Mouse (Mus musculus): ENCODE results near the gene Kif18a. TPM values are rescaled to one million over a fixed set of nuclear protein-coding genes. Genes with fewer than 3 reads are reported as not detected.

Gene Kif18a
- total and polyA plus RNA-seq, 3 experiments: 0.08 to 0.59 (median 0.50) TPM

DNA sequence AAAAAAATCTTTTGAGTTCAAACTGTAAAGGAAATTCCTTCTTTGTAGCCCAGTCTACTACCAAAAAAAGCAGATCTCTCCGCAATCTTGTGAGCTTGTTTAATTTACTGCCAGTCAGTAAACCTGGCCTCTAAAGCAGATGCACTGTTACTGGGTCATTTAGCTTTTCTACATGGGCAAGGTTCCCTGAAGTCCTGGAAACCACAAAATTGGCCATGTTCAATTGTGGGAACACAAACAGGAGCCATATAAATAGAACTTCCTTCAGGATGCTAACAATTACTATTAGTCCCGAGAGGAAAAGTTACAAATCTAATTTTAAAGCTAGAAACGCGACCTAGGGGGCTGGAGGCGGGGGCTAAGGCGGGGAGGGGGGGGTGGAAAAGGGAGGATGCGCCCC lies 2.9 kb upstream of the Kif18a start:
- peaks cover 1% of the 10 kb centered on the region for H3K4me1 ChIP-seq (ENCODE audit: control insufficient read depth, insufficient read depth, low read length)
- DNase-seq: no peak
- intact Hi-C loops (cut with DNase I): no loop called here
- peak overlapping the region; percentile 68 for H3K27ac ChIP-seq
- peak overlapping the region; percentile 88 for H3K9ac ChIP-seq (ENCODE audit: low read depth, low read length)
- TF ChIP-seq CTCF (IDR thresholded peaks at IDR 0.05) (no peak), POLR2A (IDR thresholded peaks at IDR 0.05; ENCODE audit: insufficient read depth, low read depth, low read length) (no peak), EP300 (IDR thresholded peaks at IDR 0.05; ENCODE audit: insufficient read depth, low read depth, low read length) (no peak)
- no peaks in the 10 kb centered on the region for H3K36me3 ChIP-seq (ENCODE audit: control insufficient read depth, insufficient read depth, low read length)
- no peaks in the 10 kb centered on the region for H3K27me3 ChIP-seq (ENCODE audit: control insufficient read depth, insufficient read depth, low read length)
- H3K4me3 ChIP-seq: peak overlapping the region; percentile 64
- H3K79me2 ChIP-seq (replicated peaks; ENCODE audit: control insufficient read depth, insufficient read depth, low read length): no peaks in the 10 kb centered on the region
- 6% methylated on average over 7 of the region's 7 CpGs for WGBS

GRCm38 (mm10) chr2:109278036-109278435 lies 2.5 kb upstream of the Kif18a start:
- peak; percentile 60 to 69 for DNase-seq
- H3K27me3 ChIP-seq (ENCODE audit: control insufficient read depth, insufficient read depth, low read length): no peaks in the 10 kb centered on the region
- H3K27ac ChIP-seq: peak overlapping the region; percentile 68
- intact Hi-C loops (cut with DNase I): no loop called here
- TF ChIP-seq CTCF (IDR thresholded peaks at IDR 0.05) (no peak), POLR2A (IDR thresholded peaks at IDR 0.05; ENCODE audit: insufficient read depth, low read depth, low read length) (peak; percentile 44; the same call in 1 of the 2 replicates)
- no peaks in the 10 kb centered on the region for H3K36me3 ChIP-seq (ENCODE audit: control insufficient read depth, insufficient read depth, low read length)
- no peaks in the 10 kb centered on the region for H3K79me2 ChIP-seq (replicated peaks; ENCODE audit: control insufficient read depth, insufficient read depth, low read length)
- peaks cover 1% of the 10 kb centered on the region for H3K4me1 ChIP-seq (ENCODE audit: control insufficient read depth, insufficient read depth, low read length)
- WGBS: under 1% methylated on average over 16 of the region's 16 CpGs
- peak overlapping the region; percentile 88 for H3K9ac ChIP-seq (ENCODE audit: low read depth, low read length)
- H3K4me3 ChIP-seq: peak overlapping the region; percentile 64

GRCm38 (mm10) chr2:109280272-109280599 lies 302 bp upstream of the Kif18a start:
- intact Hi-C loops (cut with DNase I): loop anchor here (10.0 kb wide), 1 partner anchor 415 kb away; no protein-coding TSS in a partner anchor
- Histone ChIP-seq H3K27ac (peak overlapping the region; percentile 71), H3K27me3 (ENCODE audit: control insufficient read depth, insufficient read depth, low read length) (no peaks in the 10 kb centered on the region), H3K4me1 (ENCODE audit: control insufficient read depth, insufficient read depth, low read length) (peaks cover 1% of the 10 kb centered on the region), H3K79me2 (replicated peaks; ENCODE audit: control insufficient read depth, insufficient read depth, low read length) (no peaks in the 10 kb centered on the region), H3K4me3 (peak overlapping the region; percentile 56), H3K36me3 (ENCODE audit: control insufficient read depth, insufficient read depth, low read length) (no peaks in the 10 kb centered on the region), H3K9ac (ENCODE audit: low read depth, low read length) (peak overlapping the region; percentile 34)
- WGBS: 4% methylated on average over 4 of the region's 4 CpGs
- TF ChIP-seq POLR2A (IDR thresholded peaks at IDR 0.05; ENCODE audit: insufficient read depth, low read depth, low read length) (no peak), CTCF (IDR thresholded peaks at IDR 0.05) (no peak), EP300 (IDR thresholded peaks at IDR 0.05; ENCODE audit: insufficient read depth, low read depth, low read length) (no peak)
- no peak for DNase-seq

DNA sequence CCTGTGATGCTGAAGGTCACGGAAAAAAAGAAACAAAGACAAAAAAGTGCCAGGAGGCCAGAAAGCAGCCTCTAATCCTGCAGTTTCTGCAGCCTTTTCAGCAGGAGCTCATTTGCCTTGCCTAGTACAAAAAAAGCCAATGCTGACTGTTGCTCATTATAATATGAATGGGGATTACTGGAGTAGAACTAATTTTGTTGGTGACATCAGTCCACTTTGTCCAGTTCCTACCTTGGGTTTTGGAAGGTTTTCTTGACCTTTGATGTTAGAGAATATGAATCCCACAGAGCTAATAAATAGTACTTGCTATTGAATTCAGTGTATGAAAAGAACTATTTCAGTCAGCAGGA lies 778 bp downstream of the Kif18a start:
- peak overlapping the region; percentile 71 for H3K27ac ChIP-seq
- peak overlapping the region; percentile 56 for H3K4me3 ChIP-seq
- H3K27me3 ChIP-seq (ENCODE audit: control insufficient read depth, insufficient read depth, low read length): no peaks in the 10 kb centered on the region
- H3K36me3 ChIP-seq (ENCODE audit: control insufficient read depth, insufficient read depth, low read length): no peaks in the 10 kb centered on the region
- H3K79me2 ChIP-seq (replicated peaks; ENCODE audit: control insufficient read depth, insufficient read depth, low read length): 0 out of 2 replicates have a peak, but pooled peaks cover 1% of the 10 kb centered on the region
- DNase-seq: no peak
- WGBS: 0% methylated on average over 1 of the region's 1 CpGs
- intact Hi-C loops (cut with DNase I): loop anchor here (10.0 kb wide), 1 partner anchor 413 kb away; no protein-coding TSS in a partner anchor
- TF ChIP-seq POLR2A (IDR thresholded peaks at IDR 0.05; ENCODE audit: insufficient read depth, low read depth, low read length): no peak
- no peak for TF ChIP-seq CTCF (IDR thresholded peaks at IDR 0.05)
- no peak for TF ChIP-seq EP300 (IDR thresholded peaks at IDR 0.05; ENCODE audit: insufficient read depth, low read depth, low read length)
- peaks cover 1% of the 10 kb centered on the region for H3K4me1 ChIP-seq (ENCODE audit: control insufficient read depth, insufficient read depth, low read length)
- no peak overlapping the region; the same call in 1 of the 2 replicates for H3K9ac ChIP-seq (ENCODE audit: low read depth, low read length)

DNA sequence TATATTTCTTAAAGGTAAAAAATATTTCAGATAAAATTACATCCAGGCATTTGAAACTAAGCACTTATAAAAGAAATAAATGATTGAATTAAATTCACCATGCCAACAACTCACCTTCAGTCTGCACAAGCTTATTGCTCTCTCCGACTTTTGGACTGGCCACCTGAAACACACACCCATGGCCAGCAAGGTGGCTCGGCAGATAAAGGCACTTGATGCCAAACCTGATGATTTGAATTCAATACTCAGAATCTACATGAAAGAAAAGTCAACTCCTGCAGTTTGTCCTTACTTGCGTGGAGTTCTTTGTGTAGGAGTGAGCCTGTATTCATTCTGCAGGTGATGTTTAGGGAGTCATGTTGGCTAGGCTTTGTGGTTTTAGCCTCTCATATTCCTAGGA lies 3.6 kb downstream of the Kif18a start:
- H3K27me3 ChIP-seq (ENCODE audit: control insufficient read depth, insufficient read depth, low read length): no peaks in the 10 kb centered on the region
- H3K36me3 ChIP-seq (ENCODE audit: control insufficient read depth, insufficient read depth, low read length): no peaks in the 10 kb centered on the region
- DNase-seq: no peak
- no peak overlapping the region for H3K9ac ChIP-seq (ENCODE audit: low read depth, low read length)
- H3K4me1 ChIP-seq (ENCODE audit: control insufficient read depth, insufficient read depth, low read length): 0 out of 2 replicates have a peak, but pooled peaks cover 1% of the 10 kb centered on the region
- H3K4me3 ChIP-seq: no peak overlapping the region
- no peak for TF ChIP-seq CTCF (IDR thresholded peaks at IDR 0.05)
- no peak for TF ChIP-seq POLR2A (IDR thresholded peaks at IDR 0.05; ENCODE audit: insufficient read depth, low read depth, low read length)
- TF ChIP-seq EP300 (IDR thresholded peaks at IDR 0.05; ENCODE audit: insufficient read depth, low read depth, low read length): no peak
- WGBS: 92% methylated on average over 3 of the region's 3 CpGs
- 0 out of 2 replicates have a peak, but pooled peaks cover 1% of the 10 kb centered on the region for H3K79me2 ChIP-seq (replicated peaks; ENCODE audit: control insufficient read depth, insufficient read depth, low read length)
- intact Hi-C loops (cut with DNase I): loop anchor here (10.0 kb wide), 1 partner anchor 411 kb away; no protein-coding TSS in a partner anchor
- no peak overlapping the region for H3K27ac ChIP-seq

- Histone ChIP-seq H3K79me2 (replicated peaks; ENCODE audit: control insufficient read depth, insufficient read depth, low read length) (0 out of 2 replicates have a peak, but pooled peaks cover 1% of the 10 kb centered on the region), H3K27ac (no peak overlapping the region), H3K9ac (ENCODE audit: low read depth, low read length) (no peak overlapping the region), H3K27me3 (ENCODE audit: control insufficient read depth, insufficient read depth, low read length) (no peaks in the 10 kb centered on the region), H3K4me3 (no peak overlapping the region), H3K4me1 (ENCODE audit: control insufficient read depth, insufficient read depth, low read length) (no peaks in the 10 kb centered on the region), H3K36me3 (ENCODE audit: control insufficient read depth, insufficient read depth, low read length) (no peaks in the 10 kb centered on the region)
- no peak for TF ChIP-seq EP300 (IDR thresholded peaks at IDR 0.05; ENCODE audit: insufficient read depth, low read depth, low read length)
- TF ChIP-seq POLR2A (IDR thresholded peaks at IDR 0.05; ENCODE audit: insufficient read depth, low read depth, low read length): no peak
- TF ChIP-seq CTCF (IDR thresholded peaks at IDR 0.05): no peak
- WGBS: 95% methylated on average over 6 of the region's 6 CpGs
- no peak for DNase-seq
- intact Hi-C loops (cut with DNase I): loop anchor here (10.0 kb wide), 1 partner anchor 405 kb away; no protein-coding TSS in a partner anchor
Measured at GRCm38 (mm10) chr2:109289327-109289726, 8.8 kb downstream of the Kif18a start.
